Comparison of ENCODE assay signal across 9 mouse cellular contexts in genomic region chr1:133382008-133382407, GRCm38 (mm10). TPM values are rescaled to one million over a fixed set of nuclear protein-coding genes. Genes with fewer than 3 reads are reported as not detected.
DNase-seq lines count a peak whose midpoint lies in the region; ATAC-seq lines count a peak whose summit lies in the region.
"Had no signal": no experiment of that assay in that cellular context is flagged by ENCODE, and none has a peak within 500 bp of the region (broad histone marks: within the 10 kb centered on the region; RNA-seq: fewer than 3 reads in every experiment).

No protein-coding gene starts in this region.

- DNase-seq in adrenal gland, postnatal 10 days, result peak; percentile 90
- DNase-seq in adrenal gland, adult 8-10 months, result no peak
- DNase-seq in 416B (ENCODE audit: low read depth), result peak; percentile 67
- DNase-seq in left cerebral cortex, adult 9 months (ENCODE audit: low spot score in 2 of 2), result no peak

- no peak overlapping the region for H3K27ac ChIP-seq in limb, embryonic 13.5 days
- H3K27ac ChIP-seq in neural tube, embryonic 12.5 days, result no peak overlapping the region
- H3K27ac ChIP-seq: macrophage had no signal

- ATAC-seq in common myeloid progenitor, adult 5-6 weeks (replicated peaks; ENCODE audit: low read depth, poor library complexity, severe bottlenecking), result peak; percentile 57
- peak; percentile 24 to 61; a peak in 3 of 4 replicates for ATAC-seq in hematopoietic stem cell, adult 5-6 weeks (replicated peaks in 1 of 2; ENCODE audit: insufficient read depth in 1 of 2, low FRiP score in 2 of 2, low TSS enrichment in 1 of 2, low read depth in 1 of 2, poor library complexity in 2 of 2, severe bottlenecking in 2 of 2)
- 0 out of 2 replicates have a peak, but pooled peaks have one; percentile 29 for ATAC-seq in limb, embryonic 13.5 days (ENCODE audit: low FRiP score, low read depth)
- ATAC-seq in neural tube, embryonic 12.5 days (ENCODE audit: low FRiP score, low read depth), result peak; percentile 22; the same call in 1 of the 2 replicates

- no peaks in the 10 kb centered on the region for H3K27me3 ChIP-seq in limb, embryonic 13.5 days
- no peaks in the 10 kb centered on the region for H3K27me3 ChIP-seq in neural tube, embryonic 12.5 days (replicated peaks)

- 6% methylated on average over 9 of the region's 9 CpGs for WGBS in limb, embryonic 13.5 days
- 8% methylated on average over 9 of the region's 9 CpGs for WGBS in neural tube, embryonic 12.5 days

- H3K36me3 ChIP-seq in limb, embryonic 13.5 days, result peaks cover 3% of the 10 kb centered on the region; the same call in 1 of the 2 replicates
- H3K36me3 ChIP-seq in neural tube, embryonic 12.5 days, result peaks cover 15% of the 10 kb centered on the region; the same call in 1 of the 2 replicates

- H3K4me1 ChIP-seq in limb, embryonic 13.5 days, result 0 out of 2 replicates have a peak, but pooled peaks cover 5% of the 10 kb centered on the region
- peaks cover 7% of the 10 kb centered on the region; the same call in 1 of the 2 replicates for H3K4me1 ChIP-seq in neural tube, embryonic 12.5 days

- H3K9me3 ChIP-seq in limb, embryonic 13.5 days, result no peaks in the 10 kb centered on the region
- no peaks in the 10 kb centered on the region for H3K9me3 ChIP-seq in neural tube, embryonic 12.5 days

- H3K9ac ChIP-seq in limb, embryonic 13.5 days, result no peak overlapping the region; the same call in 1 of the 2 replicates
- H3K9ac ChIP-seq in neural tube, embryonic 12.5 days, result no peak overlapping the region

- no peak overlapping the region for H3K4me2 ChIP-seq in limb, embryonic 13.5 days (replicated peaks)
- no peak overlapping the region for H3K4me2 ChIP-seq in neural tube, embryonic 12.5 days (replicated peaks)

- H3K4me3 ChIP-seq in limb, embryonic 13.5 days, result no peak overlapping the region
- no peak overlapping the region for H3K4me3 ChIP-seq in neural tube, embryonic 12.5 days

RNA-seq across cellular contexts. Expression of gene Etnk2, which starts 18.6 kb away (rescaled TPM):
- total RNA-seq in adrenal gland, postnatal 10 days (2021), result 10 to 100 TPM; 10.2 to 24.1 TPM
- 10 to 100 TPM in 2 of 4 experiments, 1 to 10 TPM in 2; 6.0 to 34.7 (median 13.4) TPM for total RNA-seq in adrenal gland, adult 8-10 months (2022)
- total RNA-seq in common myeloid progenitor, adult 5-6 weeks (2017), result not detected in 2 replicates
- total RNA-seq in hematopoietic stem cell, adult 5-6 weeks (2017), result not detected in 2 replicates
- polyA plus RNA-seq in limb, embryonic 13.5 days (2015; fragmentation: Nextera tagmentation; extraction: Ambion mirVana), result 1.4 and 1.7 TPM in 2 replicates
- polyA plus RNA-seq in neural tube, embryonic 12.5 days (2016; fragmentation: Nextera tagmentation; extraction: Ambion mirVana), result 5.6 TPM in 2 replicates
- polyA plus RNA-seq: macrophage had no signal

RNA-seq across cellular contexts. Expression of gene Ren1, which starts 31.7 kb away (rescaled TPM):
- total RNA-seq in adrenal gland, postnatal 10 days (2021), result 1 to 10 TPM in 1 of 2 experiments, under 1 TPM in 1; 0.94 to 5.1 TPM
- total RNA-seq in adrenal gland, adult 8-10 months (2022), result 1 to 10 TPM in 3 of 4 experiments, under 1 TPM in 1; 0.97 to 5.8 (median 4.7) TPM
- not detected in 2 replicates for total RNA-seq in common myeloid progenitor, adult 5-6 weeks (2017)
- not detected in 2 replicates for total RNA-seq in hematopoietic stem cell, adult 5-6 weeks (2017)
- 0.31 and 0.43 TPM in 2 replicates for polyA plus RNA-seq in limb, embryonic 13.5 days (2015; fragmentation: Nextera tagmentation; extraction: Ambion mirVana)
- polyA plus RNA-seq in neural tube, embryonic 12.5 days (2016; fragmentation: Nextera tagmentation; extraction: Ambion mirVana), result 0.11 and 0.20 TPM in 2 replicates
- polyA plus RNA-seq: macrophage had no signal

RNA-seq across cellular contexts. Expression of gene Sox13, which starts 42.2 kb away (rescaled TPM):
- total RNA-seq in adrenal gland, postnatal 10 days (2021), result 10 to 100 TPM; 18.5 to 23.2 TPM
- total RNA-seq in adrenal gland, adult 8-10 months (2022), result 10 to 100 TPM; 14.7 to 25.2 (median 18.0) TPM
- total RNA-seq in common myeloid progenitor, adult 5-6 weeks (2017), result 0.49 and 3.1 TPM in 2 replicates
- total RNA-seq in hematopoietic stem cell, adult 5-6 weeks (2017), result 1.9 and 4.1 TPM in 2 replicates
- polyA plus RNA-seq in limb, embryonic 13.5 days (2015; fragmentation: Nextera tagmentation; extraction: Ambion mirVana), result 3.9 and 4.6 TPM in 2 replicates
- polyA plus RNA-seq in neural tube, embryonic 12.5 days (2016; fragmentation: Nextera tagmentation; extraction: Ambion mirVana), result 14.2 and 14.8 TPM in 2 replicates

Comparison
In these comparisons a context has a peak if more than half of its experiments do, and no peak if none do; other contexts are left out.
1. DNase-seq: peak in adrenal gland, postnatal 10 days (single experiment) and 416B (single experiment); none in adrenal gland, adult 8-10 months (single experiment) and left cerebral cortex, adult 9 months (0 of 2).
2. Peak in every context shown above with its lines, with median percentiles within 50 percentile points of each other: ATAC-seq.